Mouse (Mus musculus) hindbrain, embryonic 13.5 days (tissue): ENCODE data around the gene Ctdspl. TPM values are rescaled to one million over a fixed set of nuclear protein-coding genes. Genes with fewer than 3 reads are reported as not detected.

Source experiments
- ATAC-seq: fragments of 200-750 bp; cut with Nextera tagmentation; 2 replicates; pipeline ENCODE4 v1.8.0; 2017; ENCODE audit warnings: moderate TSS enrichment; ENCODE audit not compliant: low FRiP score
- H3K27ac ChIP-seq: fragments of 300-500 bp; sonication (generic); 2 replicates; pipeline ENCODE4 v1.5.1; 2015; ENCODE audit warnings: inconsistent platforms, mild to moderate bottlenecking, moderate library complexity
- H3K27me3 ChIP-seq: fragments of 300-500 bp; sonication (generic); 2 replicates; pipeline ENCODE4 v1.6.1; 2015; ENCODE audit warnings: mild to moderate bottlenecking, inconsistent platforms
- H3K36me3 ChIP-seq: fragments of 300-500 bp; sonication (generic); 2 replicates; pipeline ENCODE4 v1.6.1; 2015; ENCODE audit warnings: mild to moderate bottlenecking, inconsistent platforms
- H3K4me1 ChIP-seq: fragments of 300-500 bp; sonication (generic); replicated peaks from 2 replicates; pipeline ENCODE4 v1.6.1; 2015; ENCODE audit warnings: inconsistent platforms
- H3K4me2 ChIP-seq: fragments of 300-500 bp; sonication (generic); 2 replicates; pipeline ENCODE4 v1.6.1; 2015; ENCODE audit warnings: inconsistent platforms, mild to moderate bottlenecking, moderate library complexity
- H3K4me3 ChIP-seq: fragments of 300-500 bp; sonication (generic); 2 replicates; pipeline ENCODE4 v1.5.1; 2015; ENCODE audit warnings: mild to moderate bottlenecking, inconsistent platforms
- H3K9ac ChIP-seq: fragments of 300-500 bp; sonication (generic); 2 replicates; pipeline ENCODE4 v1.6.1; 2015; ENCODE audit warnings: mild to moderate bottlenecking, inconsistent platforms
- H3K9me3 ChIP-seq: fragments of 300-500 bp; sonication (generic); 2 replicates; pipeline ENCODE4 v1.6.1; 2016; ENCODE audit warnings: inconsistent platforms
- WGBS: fragments of 180-500 bp; shearing (Covaris S2); methylation state at CpG from one replicate; pipeline ENCODE4 v1.1.7; 2015; 5-methylcytosine and 5-hydroxymethylcytosine counted together
- polyA plus RNA-seq: library from polyadenylated mRNA; unstranded; fragments of >200 nt; fragmentation: Nextera tagmentation; extraction: Ambion mirVana; gene quantifications from 2 replicates; pipeline ENCODE4 v1.2.1, GENCODE M21; 2015

The Ctdspl gene
- polyA plus RNA-seq, 1 experiment from 2014 or later: 7.3 TPM

DNA sequence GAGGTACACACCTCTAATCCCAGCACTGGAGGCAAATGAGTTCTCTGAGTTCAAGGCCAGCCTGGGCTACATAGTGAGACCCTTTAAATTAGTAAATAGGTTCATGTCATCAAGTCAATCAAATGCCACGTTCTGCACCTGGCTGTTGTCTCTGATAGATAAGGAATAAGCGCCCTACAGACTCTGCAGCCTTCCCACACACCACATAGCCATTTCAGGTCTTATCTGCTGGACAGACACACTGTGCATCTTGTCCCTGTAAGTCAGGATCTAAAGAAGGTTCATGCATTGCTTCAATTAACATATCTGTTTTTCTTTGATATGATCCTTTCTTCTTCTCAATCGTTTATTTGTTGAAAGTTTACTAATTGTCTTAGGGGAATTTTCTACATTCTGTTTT lies 112.3 kb downstream of the Ctdspl start:
- ATAC-seq: no peak
- H3K27ac ChIP-seq: no peak overlapping the region
- no peak overlapping the region for H3K4me2 ChIP-seq
- peaks cover 33% of the 10 kb centered on the region for H3K36me3 ChIP-seq
- no peaks in the 10 kb centered on the region for H3K9me3 ChIP-seq
- H3K9ac ChIP-seq: no peak overlapping the region
- WGBS: 93% methylated on average over 3 of the region's 3 CpGs
- H3K27me3 ChIP-seq: no peaks in the 10 kb centered on the region
- H3K4me3 ChIP-seq: no peak overlapping the region
- H3K4me1 ChIP-seq: peaks cover 40% of the 10 kb centered on the region

DNA sequence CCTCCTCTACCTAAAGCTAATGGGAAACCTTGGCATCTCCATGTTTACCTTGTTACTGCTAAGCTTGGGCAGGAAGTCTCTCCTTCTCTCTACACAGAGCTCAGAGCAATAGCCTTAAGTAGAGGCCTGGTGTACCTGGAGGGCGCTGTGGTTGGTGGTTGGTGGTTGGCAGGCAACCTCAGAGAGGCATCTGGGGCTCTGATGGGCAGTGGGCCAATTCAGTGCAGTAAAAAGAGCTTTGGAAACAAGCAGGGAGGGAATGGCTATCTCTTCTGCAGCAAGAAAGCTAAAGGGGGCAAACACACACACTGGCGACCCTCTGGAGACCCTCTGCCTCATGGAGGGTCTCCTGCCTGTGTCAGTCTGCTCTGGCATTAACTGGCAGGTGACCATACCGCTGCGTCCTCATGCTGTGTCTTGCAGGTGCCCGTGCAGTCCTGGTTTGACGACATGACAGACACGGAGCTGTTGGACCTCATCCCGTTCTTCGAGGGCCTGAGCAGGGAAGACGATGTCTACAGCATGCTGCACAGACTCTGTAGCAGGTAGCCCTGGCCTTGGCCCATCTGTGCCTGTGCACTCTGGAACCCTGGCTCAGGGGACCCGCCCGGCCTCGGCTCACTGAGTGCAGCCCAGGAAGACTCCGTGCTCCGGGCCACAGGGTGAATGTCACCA lies 114.0 kb downstream of the Ctdspl start:
- H3K9ac ChIP-seq: no peak overlapping the region
- 90% methylated on average over 15 of the region's 15 CpGs for WGBS

DNA sequence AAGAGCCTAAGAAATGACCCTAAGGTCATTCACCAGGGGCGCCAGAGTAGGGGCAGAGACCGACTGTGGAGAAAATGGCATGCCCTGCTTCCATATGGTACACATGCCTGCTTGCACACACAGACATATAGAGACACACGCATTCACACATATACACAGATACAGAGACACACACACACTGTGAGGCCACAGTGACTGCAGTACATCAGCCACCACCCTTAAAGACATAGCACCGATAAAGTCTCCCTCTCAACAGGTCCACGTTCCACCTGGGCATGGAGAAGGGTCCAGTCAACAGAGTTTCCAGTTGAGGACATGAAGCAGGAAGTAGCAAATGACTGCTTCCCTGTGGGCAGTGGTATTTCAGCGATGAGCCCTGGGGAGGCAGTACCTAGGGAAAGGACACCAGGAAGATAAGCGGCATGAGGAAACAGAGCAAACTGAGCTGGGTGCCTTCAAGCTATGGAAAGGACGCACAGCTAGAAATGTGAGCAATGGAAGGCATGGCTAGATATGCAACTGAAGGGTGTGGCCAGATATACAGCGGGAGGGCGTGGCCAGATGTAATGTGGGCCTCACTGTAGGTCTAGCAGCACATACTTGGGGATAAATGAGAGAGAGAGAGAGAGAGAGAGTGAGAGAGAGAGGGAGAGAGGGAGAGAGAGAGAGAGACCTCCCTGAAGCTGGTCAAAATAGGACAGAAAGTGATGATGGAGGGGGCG lies 122.1 kb downstream of the Ctdspl start:
- 85% methylated on average over 11 of the region's 11 CpGs for WGBS
- Histone ChIP-seq H3K4me2 (no peak overlapping the region), H3K4me3 (no peak overlapping the region), H3K27me3 (peaks cover 21% of the 10 kb centered on the region), H3K36me3 (no peaks in the 10 kb centered on the region), H3K27ac (no peak overlapping the region), H3K9ac (no peak overlapping the region), H3K4me1 (peaks cover 14% of the 10 kb centered on the region), H3K9me3 (no peaks in the 10 kb centered on the region)
- no peak for ATAC-seq

More for the DNA sequence above, 114.0 kb downstream of the Ctdspl start:
- Histone ChIP-seq H3K4me2 (no peak overlapping the region), H3K4me3 (no peak overlapping the region), H3K4me1 (peaks cover 26% of the 10 kb centered on the region), H3K27ac (no peak overlapping the region), H3K36me3 (peaks cover 33% of the 10 kb centered on the region), H3K27me3 (no peaks in the 10 kb centered on the region), H3K9me3 (no peaks in the 10 kb centered on the region)
- no peak for ATAC-seq

DNA sequence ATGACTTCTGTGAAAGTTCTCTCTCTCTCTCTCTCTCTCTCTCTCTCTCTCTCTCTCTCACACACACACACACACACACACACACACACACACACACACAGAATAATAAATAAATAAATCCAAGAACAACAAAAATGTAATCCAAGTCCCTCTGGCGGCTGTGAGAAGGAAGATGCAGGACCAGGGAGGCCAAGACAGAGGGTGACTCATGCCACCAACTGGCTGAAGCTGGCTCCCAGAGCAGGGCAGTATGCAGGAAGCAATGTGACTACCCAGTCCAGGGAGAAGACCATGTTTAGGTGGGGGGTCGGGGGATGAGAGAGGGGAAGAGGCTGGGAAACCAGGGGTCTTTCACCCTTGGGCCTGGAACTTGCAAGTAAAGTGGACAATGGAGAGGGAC lies 124.9 kb downstream of the Ctdspl start:
- H3K36me3 ChIP-seq: no peaks in the 10 kb centered on the region
- H3K4me2 ChIP-seq: no peak overlapping the region
- ATAC-seq: no peak
- H3K27me3 ChIP-seq: peaks cover 30% of the 10 kb centered on the region
- H3K4me3 ChIP-seq: no peak overlapping the region
- H3K9me3 ChIP-seq: no peaks in the 10 kb centered on the region
- H3K4me1 ChIP-seq: peaks cover 14% of the 10 kb centered on the region
- H3K9ac ChIP-seq: no peak overlapping the region
- no peak overlapping the region for H3K27ac ChIP-seq
- 87% methylated on average over 2 of the region's 2 CpGs for WGBS

DNA sequence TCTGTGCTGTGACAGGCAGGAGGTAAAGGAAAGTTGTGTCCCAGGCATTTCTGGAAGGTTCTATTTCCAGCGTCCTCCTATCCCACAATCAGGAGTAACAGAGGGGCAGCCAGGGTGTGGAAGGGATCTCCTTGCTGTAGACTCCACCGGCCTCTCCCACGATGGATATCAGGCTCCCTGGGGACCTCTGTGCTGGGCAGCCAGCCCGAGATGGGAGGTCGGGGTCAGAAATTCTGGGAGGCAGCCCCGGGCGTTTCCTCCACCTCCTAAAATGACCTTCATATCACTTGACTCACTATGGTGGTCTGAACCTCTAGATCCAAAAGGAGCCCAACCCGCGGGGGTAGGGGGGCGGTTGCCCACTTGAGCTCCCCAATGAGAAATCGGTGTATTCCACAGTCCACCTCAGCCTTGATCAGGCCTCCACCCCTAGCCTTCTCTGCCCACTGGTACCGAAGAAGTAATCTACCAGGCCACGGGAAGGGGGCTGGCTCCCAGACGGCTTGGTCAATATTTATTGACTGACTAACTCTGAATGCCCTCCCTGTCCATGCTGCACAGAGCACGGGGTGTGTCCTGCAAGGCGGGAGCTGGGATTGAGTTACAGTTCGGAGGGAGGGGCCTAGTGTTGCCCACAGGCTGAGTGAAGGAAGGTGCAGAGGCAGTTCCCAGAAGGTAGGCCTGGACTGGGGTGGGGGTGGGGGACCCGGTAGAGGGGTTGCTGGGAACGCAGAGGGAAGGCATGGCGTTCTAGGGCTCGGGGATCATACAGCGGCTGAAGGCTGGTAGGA lies 126.1 kb downstream of the Ctdspl start, which contains the start of gene Vill:
Vill (plus strand) TSS at position 625 of the 791 bp plus-strand sequence.
- Histone ChIP-seq H3K9ac (peak within 1 kb of the TSS; percentile 53; the same call in 1 of the 2 replicates), H3K27ac (no peak within 1 kb of the TSS), H3K4me2 (peak within 1 kb of the TSS; percentile 51), H3K4me1 (peaks cover 14% of the 10 kb centered on the region), H3K36me3 (no peaks in the 10 kb centered on the region), H3K27me3 (peaks cover 30% of the 10 kb centered on the region), H3K4me3 (peak within 1 kb of the TSS; percentile 24), H3K9me3 (no peaks in the 10 kb centered on the region)
- 18% methylated on average over 22 of the region's 22 CpGs for WGBS
- peak; percentile 64; the same call in 1 of the 2 replicates for ATAC-seq

DNA sequence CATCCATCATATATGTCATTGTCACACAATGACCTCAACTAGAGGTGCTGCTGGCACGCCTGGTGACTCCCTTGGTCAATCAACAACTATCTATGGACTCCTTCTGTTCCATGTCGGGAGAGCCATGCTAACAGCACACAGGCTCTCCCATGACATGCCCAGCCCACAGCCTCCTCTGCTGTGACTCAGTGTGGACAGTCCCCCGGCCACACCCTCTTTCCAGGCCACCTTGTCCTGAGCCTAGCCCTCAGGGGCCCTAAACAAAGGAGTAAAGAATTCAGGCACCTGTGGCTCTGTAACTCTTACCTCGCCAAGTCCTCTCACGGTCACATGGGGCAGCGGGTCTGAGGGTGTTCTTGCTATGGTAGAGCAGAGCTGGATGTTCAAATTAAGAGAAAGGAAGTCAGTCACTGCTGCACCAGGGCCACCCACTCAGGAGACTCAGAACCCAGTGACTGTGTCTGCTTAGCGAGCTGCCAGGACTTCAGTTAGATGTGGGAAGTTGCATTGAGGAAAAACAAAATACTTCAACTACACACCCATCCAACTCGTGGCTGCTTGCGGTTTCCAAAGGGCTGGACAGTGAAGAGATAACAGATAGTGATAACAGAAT lies 127.8 kb downstream of the Ctdspl start:
- Histone ChIP-seq H3K27me3 (peaks cover 30% of the 10 kb centered on the region), H3K27ac (no peak overlapping the region), H3K9me3 (no peaks in the 10 kb centered on the region), H3K4me3 (no peak overlapping the region), H3K4me1 (peaks cover 14% of the 10 kb centered on the region), H3K36me3 (no peaks in the 10 kb centered on the region), H3K9ac (no peak overlapping the region), H3K4me2 (no peak overlapping the region)
- ATAC-seq: no peak
- WGBS: 76% methylated on average over 9 of the region's 9 CpGs

DNA sequence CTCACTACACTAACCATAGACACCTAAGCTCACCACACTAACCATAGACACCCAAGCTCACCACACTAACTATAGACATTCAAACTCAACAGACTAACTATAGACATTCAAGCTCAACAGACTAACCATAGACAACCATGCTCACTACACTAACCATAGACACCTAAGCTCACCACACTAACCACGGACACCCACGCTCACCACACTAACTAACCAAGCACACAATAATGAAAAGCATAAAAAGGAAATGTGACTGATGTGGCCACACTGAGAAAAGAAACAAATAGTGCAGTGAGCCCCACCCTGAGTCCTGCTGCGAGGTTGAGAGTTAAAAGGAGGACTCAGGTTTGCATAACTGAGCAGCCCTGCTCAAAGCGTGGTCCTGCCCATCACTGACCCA lies 129.1 kb downstream of the Ctdspl start:
- H3K4me2 ChIP-seq: no peak overlapping the region
- H3K9ac ChIP-seq: no peak overlapping the region
- no peak overlapping the region for H3K4me3 ChIP-seq
- H3K27me3 ChIP-seq: peaks cover 33% of the 10 kb centered on the region
- peaks cover 14% of the 10 kb centered on the region for H3K4me1 ChIP-seq
- WGBS: 87% methylated on average over 4 of the region's 4 CpGs
- ATAC-seq: no peak
- H3K9me3 ChIP-seq: no peaks in the 10 kb centered on the region
- H3K36me3 ChIP-seq: no peaks in the 10 kb centered on the region
- no peak overlapping the region for H3K27ac ChIP-seq

DNA sequence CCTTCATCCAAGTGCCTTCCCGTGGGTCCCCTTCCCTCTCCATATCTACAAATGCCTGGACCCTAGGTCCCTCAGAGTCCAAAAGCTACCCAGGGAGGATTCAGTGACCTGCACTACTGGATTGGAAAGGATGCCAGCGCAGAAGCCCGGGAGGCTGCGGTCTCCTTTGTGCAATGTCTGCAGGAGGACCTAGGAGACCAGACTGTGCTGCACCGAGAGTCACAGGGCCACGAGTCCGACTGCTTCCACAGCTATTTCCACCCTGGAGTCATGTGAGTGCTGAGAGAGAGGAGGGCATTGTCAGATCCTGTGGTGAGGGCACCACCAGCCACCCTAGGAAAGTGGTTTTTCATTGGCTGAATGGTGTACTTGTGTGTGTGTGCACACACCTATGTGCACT lies 132.0 kb downstream of the Ctdspl start:
- Histone ChIP-seq H3K36me3 (no peaks in the 10 kb centered on the region), H3K27me3 (peaks cover 22% of the 10 kb centered on the region), H3K4me1 (peaks cover under 1% of the 10 kb centered on the region; the same call in 1 of the 2 replicates), H3K9me3 (no peaks in the 10 kb centered on the region), H3K9ac (no peak overlapping the region), H3K27ac (no peak overlapping the region), H3K4me2 (no peak overlapping the region), H3K4me3 (no peak overlapping the region)
- 84% methylated on average over 7 of the region's 7 CpGs for WGBS
- ATAC-seq: no peak

DNA sequence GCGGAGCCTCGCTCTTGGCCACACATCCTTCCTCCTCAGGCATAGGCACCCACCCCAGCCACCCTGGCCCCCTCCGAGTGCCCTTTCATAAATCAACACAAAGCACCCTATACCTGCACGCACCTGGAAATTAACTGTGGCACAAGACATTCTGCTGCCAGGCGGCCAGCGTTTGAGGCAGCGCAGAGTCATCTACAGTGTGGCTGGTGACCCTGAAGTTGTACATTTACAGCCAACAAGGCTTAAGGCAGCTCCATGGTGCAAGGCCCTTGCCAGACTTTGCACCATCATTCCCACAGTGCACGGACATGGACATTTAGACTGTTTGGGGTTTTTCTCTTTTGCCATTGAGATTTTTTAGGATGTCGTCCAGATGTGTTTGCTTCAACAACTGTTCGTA lies 134.4 kb downstream of the Ctdspl start:
- Histone ChIP-seq H3K27ac (no peak overlapping the region), H3K9ac (no peak overlapping the region), H3K36me3 (no peaks in the 10 kb centered on the region), H3K4me1 (no peaks in the 10 kb centered on the region), H3K4me2 (no peak overlapping the region), H3K9me3 (no peaks in the 10 kb centered on the region), H3K27me3 (peaks cover 12% of the 10 kb centered on the region; the same call in 1 of the 2 replicates), H3K4me3 (no peak overlapping the region)
- 89% methylated on average over 10 of the region's 10 CpGs for WGBS
- ATAC-seq: no peak

DNA sequence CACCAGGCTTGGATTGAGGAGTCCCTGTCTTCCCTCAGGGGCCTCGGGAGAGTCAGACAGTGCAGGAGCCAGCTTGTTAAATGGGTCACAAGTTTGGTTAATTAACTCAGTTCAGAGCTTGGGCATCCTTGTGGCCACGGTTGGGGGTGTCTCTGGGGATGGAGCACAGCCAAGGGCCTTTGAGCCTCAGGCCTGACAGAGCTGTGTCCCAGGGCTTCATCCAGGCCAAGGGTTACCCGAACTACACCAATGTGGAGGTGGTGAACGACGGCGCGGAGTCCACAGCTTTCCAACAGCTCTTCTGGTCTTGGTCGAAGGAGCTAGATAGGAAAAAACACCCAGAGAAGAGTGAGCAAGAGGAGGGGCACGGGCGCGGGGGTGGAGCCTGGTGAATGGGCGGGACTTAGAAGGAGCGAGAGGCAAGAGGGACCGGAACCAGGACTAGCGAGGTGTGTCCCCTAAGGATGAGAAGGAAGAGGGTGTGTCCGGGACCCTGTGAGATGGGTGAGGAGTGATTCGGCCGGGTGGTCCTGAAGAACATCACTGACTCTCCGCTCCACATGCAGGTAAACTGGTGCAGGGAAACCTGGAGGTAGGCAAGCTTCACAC lies 136.9 kb downstream of the Ctdspl start:
- ATAC-seq: no peak
- Histone ChIP-seq H3K27ac (no peak overlapping the region), H3K9ac (no peak overlapping the region), H3K4me2 (no peak overlapping the region), H3K27me3 (peaks cover 12% of the 10 kb centered on the region; the same call in 1 of the 2 replicates), H3K36me3 (no peaks in the 10 kb centered on the region), H3K4me1 (no peaks in the 10 kb centered on the region), H3K4me3 (no peak overlapping the region), H3K9me3 (no peaks in the 10 kb centered on the region)
- WGBS: 41% methylated on average over 19 of the region's 19 CpGs

DNA sequence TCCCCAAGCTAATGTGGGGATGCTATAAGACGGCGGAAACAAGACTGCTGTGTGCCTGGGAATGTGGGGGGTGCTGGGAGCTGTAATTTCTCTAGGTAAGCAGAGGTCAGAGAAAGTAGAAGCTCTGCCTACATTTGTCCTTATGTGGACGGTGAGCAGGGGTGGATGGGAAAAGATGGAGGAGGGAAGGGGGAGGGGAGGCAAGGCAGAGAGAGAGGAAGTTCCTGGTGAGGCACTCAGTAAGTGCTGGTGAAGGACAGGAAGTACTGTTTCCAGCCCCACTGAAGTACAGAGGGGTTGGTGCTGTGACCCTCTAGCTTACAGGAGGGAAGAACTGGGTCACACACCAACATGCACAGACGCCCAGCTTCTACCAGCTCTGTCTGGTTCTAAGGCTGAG lies 138.0 kb downstream of the Ctdspl start:
- Histone ChIP-seq H3K4me1 (no peaks in the 10 kb centered on the region), H3K27ac (no peak overlapping the region), H3K9me3 (no peaks in the 10 kb centered on the region), H3K36me3 (no peaks in the 10 kb centered on the region), H3K4me3 (no peak overlapping the region), H3K9ac (no peak overlapping the region; the same call in 1 of the 2 replicates), H3K4me2 (no peak overlapping the region), H3K27me3 (peaks cover 12% of the 10 kb centered on the region; the same call in 1 of the 2 replicates)
- 73% methylated on average over 4 of the region's 4 CpGs for WGBS
- no peak for ATAC-seq
